In the genomic region with DNA sequence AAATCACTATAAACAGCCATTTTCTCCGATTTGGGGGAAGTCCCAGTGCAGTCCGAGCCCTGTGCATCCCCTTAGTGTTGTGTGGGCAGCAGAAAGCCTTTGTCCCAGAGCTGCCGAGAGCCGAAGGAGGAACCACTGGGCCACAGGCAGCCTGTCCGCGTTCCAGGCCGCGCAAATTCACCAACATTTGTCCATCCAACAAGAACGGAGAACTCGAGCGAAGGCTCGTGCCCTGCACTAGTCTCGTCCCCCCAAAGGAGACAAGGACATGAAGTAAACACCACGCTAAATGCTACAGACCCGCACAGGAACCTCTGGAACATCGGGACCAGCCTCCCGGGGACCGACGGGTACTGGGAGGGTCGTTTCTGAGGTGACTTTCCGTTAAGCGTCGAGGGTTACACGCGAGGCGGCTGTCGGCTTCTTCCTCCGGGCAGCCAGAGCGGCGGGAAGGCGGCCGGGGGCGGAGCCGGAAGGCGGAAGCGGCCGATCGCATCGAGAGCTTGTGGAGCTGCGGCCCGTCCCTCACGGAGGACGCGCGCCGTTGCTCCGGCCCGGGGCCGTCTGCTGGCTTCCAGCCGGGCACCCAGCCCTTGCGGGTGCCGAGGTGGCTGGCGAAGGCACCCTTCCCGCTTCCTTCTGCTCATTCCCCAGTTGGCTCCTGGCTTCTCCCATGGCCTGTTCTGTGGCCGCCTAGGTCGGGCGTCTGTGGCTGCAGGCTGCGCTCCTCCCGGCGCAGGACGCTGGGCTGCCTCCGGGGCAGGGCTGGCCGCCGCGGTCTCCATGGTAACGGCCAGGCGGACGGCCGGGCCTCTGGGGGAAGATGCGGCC, we compare ENCODE assay signal across 1 mouse cellular context.
A peak's percentile ranks its signal among the peaks of the same experiment; 100 is the strongest.
TF ChIP-seq lines count a peak whose summit lies in the region.

A gene (plus strand): TSS at position 250 of the 831 bp plus-strand sequence.

TF ChIP-seq in MEL, 35 proteins besides CTCF, POLR2A, EP300 and RAD21 (continued from another document):
- peak; percentile 82; the same call in 1 of the 2 replicates for TF ChIP-seq MAX (IDR thresholded peaks at IDR 0.05; ENCODE audit: low read length)
- peak; percentile 92 for TF ChIP-seq ZMIZ1 (IDR thresholded peaks at IDR 0.05; ENCODE audit: low read depth, low read length)
- TF ChIP-seq MXI1 (IDR thresholded peaks at IDR 0.05; ENCODE audit: low read depth, low read length): peak; percentile 56
